11 mouse cellular contexts compared by ENCODE assay signal in the genomic region with DNA sequence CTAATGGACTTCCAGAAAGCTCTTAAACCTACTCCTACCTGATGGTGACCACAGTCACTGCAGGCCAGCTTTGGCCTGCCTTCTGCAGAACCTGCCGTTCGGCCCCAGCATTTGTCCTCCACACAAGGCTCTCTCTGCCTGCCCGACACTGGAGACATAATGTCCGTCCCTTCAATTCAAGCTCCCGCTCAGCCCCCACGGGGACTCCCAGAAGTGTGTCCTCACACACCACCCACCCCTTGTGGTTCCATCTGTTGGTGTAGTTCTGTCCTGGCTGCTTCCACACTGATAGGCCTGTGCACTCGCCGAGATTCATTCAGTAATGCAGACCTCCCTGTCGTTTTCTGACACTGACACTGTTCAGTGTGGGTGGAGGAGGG. TPM values are rescaled to one million over a fixed set of nuclear protein-coding genes. Genes with fewer than 3 reads are reported as not detected.
A peak's percentile ranks its signal among the peaks of the same experiment; 100 is the strongest.
DNase-seq lines count a peak whose midpoint lies in the region; ATAC-seq and TF ChIP-seq lines count a peak whose summit lies in the region.
"Had no signal": no experiment of that assay in that cellular context is flagged by ENCODE, and none has a peak within 500 bp of the region (broad histone marks: within the 10 kb centered on the region; RNA-seq: fewer than 3 reads in every experiment).

No protein-coding gene starts in this region.

- TF ChIP-seq POLR2A in cerebellum, adult 2 months (IDR thresholded peaks at IDR 0.05; ENCODE audit: borderline replicate concordance, insufficient read depth, low read length), result no peak

- no peak for ATAC-seq in forebrain, embryonic 15.5 days (replicated peaks)
- ATAC-seq in midbrain, embryonic 16.5 days, result no peak
- ATAC-seq: lung, postnatal 0 days had no signal

- TF ChIP-seq CTCF in cerebellum, adult 2 months (IDR thresholded peaks at IDR 0.05; ENCODE audit: borderline replicate concordance, insufficient read depth, low read depth, low read length), result no peak

- H3K4me1 ChIP-seq in cerebellum, adult 2 months (ENCODE audit: control insufficient read depth, insufficient read depth, low read length), result peaks cover 51% of the 10 kb centered on the region
- H3K4me1 ChIP-seq in forebrain, embryonic 15.5 days, result peaks cover 91% of the 10 kb centered on the region
- peaks cover 75% of the 10 kb centered on the region for H3K4me1 ChIP-seq in midbrain, embryonic 16.5 days (ENCODE audit: control insufficient read depth, insufficient read depth, low read length)

- no peaks in the 10 kb centered on the region for H3K36me3 ChIP-seq in forebrain, embryonic 15.5 days
- no peaks in the 10 kb centered on the region for H3K36me3 ChIP-seq in midbrain, embryonic 16.5 days (ENCODE audit: control insufficient read depth, insufficient read depth, low read length)

- peak overlapping the region; percentile 74 for H3K4me3 ChIP-seq in cerebellum, adult 2 months (replicated peaks; ENCODE audit: insufficient read depth, low read depth, low read length)
- peak overlapping the region; percentile 79 for H3K4me3 ChIP-seq in forebrain, embryonic 15.5 days
- peak overlapping the region; percentile 73; the same call in 1 of the 2 replicates for H3K4me3 ChIP-seq in midbrain, embryonic 16.5 days (ENCODE audit: low read depth, low read length)

- H3K27me3 ChIP-seq in cerebellum, adult 2 months (ENCODE audit: control insufficient read depth, insufficient read depth, low read length), result no peaks in the 10 kb centered on the region
- no peaks in the 10 kb centered on the region for H3K27me3 ChIP-seq in forebrain, embryonic 15.5 days
- no peaks in the 10 kb centered on the region for H3K27me3 ChIP-seq in midbrain, embryonic 16.5 days (ENCODE audit: control insufficient read depth, insufficient read depth, low read depth, low read length)

- no peaks in the 10 kb centered on the region for H3K9me3 ChIP-seq in forebrain, embryonic 15.5 days
- H3K9me3 ChIP-seq in midbrain, embryonic 16.5 days (replicated peaks; ENCODE audit: control insufficient read depth, low read length, poor library complexity, severe bottlenecking), result no peaks in the 10 kb centered on the region

- peak; percentile 52 to 60 for DNase-seq in cerebellum, adult 2 months
- DNase-seq in cerebellum, postnatal 10 days, result no peak
- DNase-seq in layer of hippocampus, adult 9-11 months, result peak; percentile 70
- no peak for DNase-seq in layer of hippocampus, postnatal 14 days (ENCODE audit: low spot score in 2 of 2)
- DNase-seq in thymus, postnatal 36 days, result no peak
- no peak for DNase-seq in urinary bladder, postnatal 14 days (ENCODE audit: low spot score)
- DNase-seq: heart, postnatal 36 days; kidney, adult 8-10 months had no signal

- 4% methylated on average over 9 of the region's 9 CpGs for WGBS in cerebellum, adult 2 months
- 61% methylated on average over 9 of the region's 9 CpGs for WGBS in forebrain, embryonic 15.5 days
- WGBS in midbrain, embryonic 16.5 days, result 66% methylated on average over 9 of the region's 9 CpGs

- H3K4me2 ChIP-seq in forebrain, embryonic 15.5 days (replicated peaks), result peak overlapping the region; percentile 95
- peak overlapping the region; percentile 72 for H3K4me2 ChIP-seq in midbrain, embryonic 16.5 days (ENCODE audit: low read length)

- no peak overlapping the region for H3K9ac ChIP-seq in forebrain, embryonic 15.5 days (replicated peaks)
- H3K9ac ChIP-seq in midbrain, embryonic 16.5 days (ENCODE audit: low read depth, low read length), result peak overlapping the region; percentile 53

- H3K27ac ChIP-seq in cerebellum, adult 2 months (ENCODE audit: insufficient read depth, low read length), result peak overlapping the region; percentile 6
- 0 out of 2 replicates have a peak overlapping the region, but pooled peaks have one; percentile 95 for H3K27ac ChIP-seq in forebrain, embryonic 15.5 days (replicated peaks)
- no peak overlapping the region for H3K27ac ChIP-seq in midbrain, embryonic 16.5 days (ENCODE audit: low read length)

RNA-seq across cellular contexts. Expression of gene Nrxn2, which starts 2.7 kb away (rescaled TPM):
- polyA plus RNA-seq in cerebellum, adult 2 months (2012; rRNA removed), result 420 and 504 TPM in 2 replicates
- 100 to 1,000 TPM; 549 to 577 TPM for total RNA-seq in layer of hippocampus, postnatal 14 days (2021)
- 31.1 and 32.4 TPM in 2 replicates for polyA plus RNA-seq in forebrain, embryonic 15.5 days (2015; fragmentation: Nextera tagmentation; extraction: Ambion mirVana)
- polyA plus RNA-seq in midbrain, embryonic 16.5 days (2015; fragmentation: Nextera tagmentation; extraction: Ambion mirVana), result 30.4 and 37.5 TPM in 2 replicates

RNA-seq across cellular contexts. Expression of gene Rasgrp2, which starts 22.1 kb away (rescaled TPM):
- polyA plus RNA-seq in cerebellum, adult 2 months (2012; rRNA removed), result 78.5 and 90.1 TPM in 2 replicates
- total RNA-seq in layer of hippocampus, postnatal 14 days (2021), result 10 to 100 TPM; 40.2 to 44.9 TPM
- 34.6 and 41.3 TPM in 2 replicates for polyA plus RNA-seq in forebrain, embryonic 15.5 days (2015; fragmentation: Nextera tagmentation; extraction: Ambion mirVana)
- polyA plus RNA-seq in midbrain, embryonic 16.5 days (2015; fragmentation: Nextera tagmentation; extraction: Ambion mirVana), result 91.4 and 139 TPM in 2 replicates

RNA-seq across cellular contexts. Expression of gene Pygm, which starts 37.0 kb away (rescaled TPM):
- polyA plus RNA-seq in cerebellum, adult 2 months (2012; rRNA removed), result 90.1 and 101 TPM in 2 replicates
- 10 to 100 TPM; 28.0 to 37.5 TPM for total RNA-seq in layer of hippocampus, postnatal 14 days (2021)
- polyA plus RNA-seq in forebrain, embryonic 15.5 days (2015; fragmentation: Nextera tagmentation; extraction: Ambion mirVana), result 3.4 and 3.5 TPM in 2 replicates
- 7.3 and 7.5 TPM in 2 replicates for polyA plus RNA-seq in midbrain, embryonic 16.5 days (2015; fragmentation: Nextera tagmentation; extraction: Ambion mirVana)

RNA-seq across cellular contexts. Expression of gene Sf1, which starts 57.7 kb away (rescaled TPM):
- polyA plus RNA-seq in cerebellum, adult 2 months (2012; rRNA removed), result 175 and 196 TPM in 2 replicates
- 100 to 1,000 TPM; 182 to 189 TPM for total RNA-seq in layer of hippocampus, postnatal 14 days (2021)
- 119 and 134 TPM in 2 replicates for polyA plus RNA-seq in forebrain, embryonic 15.5 days (2015; fragmentation: Nextera tagmentation; extraction: Ambion mirVana)
- 95.9 and 99.5 TPM in 2 replicates for polyA plus RNA-seq in midbrain, embryonic 16.5 days (2015; fragmentation: Nextera tagmentation; extraction: Ambion mirVana)

Comparison
In these comparisons a context has a peak if more than half of its experiments do, and no peak if none do; other contexts are left out.
1. DNase-seq: peak in cerebellum, adult 2 months (2 of 2) and layer of hippocampus, adult 9-11 months (single experiment); none in cerebellum, postnatal 10 days (0 of 2), layer of hippocampus, postnatal 14 days (0 of 2), thymus, postnatal 36 days (0 of 2) and urinary bladder, postnatal 14 days (single experiment).
2. RNA of gene Nrxn2, which starts 2.7 kb away (polyA plus RNA-seq): 420 to 504 TPM in cerebellum, adult 2 months; 30.4 to 37.5 TPM in midbrain, embryonic 16.5 days and 31.1 to 32.4 TPM in forebrain, embryonic 15.5 days; every median in the first group is over 10 times any median in the second.
3. RNA of gene Pygm, which starts 37.0 kb away (polyA plus RNA-seq): 90.1 to 101 TPM in cerebellum, adult 2 months; 7.3 to 7.5 TPM in midbrain, embryonic 16.5 days and 3.4 to 3.5 TPM in forebrain, embryonic 15.5 days; every median in the first group is over 10 times any median in the second.
4. Peak in every context shown above with its lines, with median percentiles within 50 percentile points of each other: H3K4me3 ChIP-seq.